Mouse (Mus musculus): ENCODE results near the gene Ptpn5. TPM values are rescaled to one million over a fixed set of nuclear protein-coding genes. Genes with fewer than 3 reads are reported as not detected.

Gene Ptpn5
- polyA plus RNA-seq, 1 experiment = 139 TPM

Other genes with a start within 250 kb of the Ptpn5 start
- 77.6 and 78.8 TPM in 2 replicates for gene Tsg101, start 213.7 kb downstream of the Ptpn5 start, polyA plus RNA-seq (2012; rRNA removed)
- gene Uevld, start 175.2 kb downstream of the Ptpn5 start, polyA plus RNA-seq (2012; rRNA removed) = 6.3 and 7.7 TPM in 2 replicates
- gene Gm9999, start 150.1 kb downstream of the Ptpn5 start, polyA plus RNA-seq (2012; rRNA removed) = not detected in 2 replicates
- 8.9 and 9.7 TPM in 2 replicates for gene Spty2d1, start 125.3 kb downstream of the Ptpn5 start, polyA plus RNA-seq (2012; rRNA removed)
- gene Tmem86a, start 83.1 kb downstream of the Ptpn5 start, polyA plus RNA-seq (2012; rRNA removed) = 22.4 and 24.0 TPM in 2 replicates
- not detected in 2 replicates for gene Mrgpra6, start 71.2 kb upstream of the Ptpn5 start, polyA plus RNA-seq (2012; rRNA removed)
- not detected in 2 replicates for gene Mrgpra9, start 119.2 kb upstream of the Ptpn5 start, polyA plus RNA-seq (2012; rRNA removed)
- not detected in 2 replicates for gene Mrgpra1, start 220.6 kb upstream of the Ptpn5 start, polyA plus RNA-seq (2012; rRNA removed)